Mouse (Mus musculus): Measurements from ENCODE around the gene Gm21698.
"Not testable (repeated sequence)": the region's sequence is repeated elsewhere in the genome, so short reads cannot be mapped to it uniquely, and the experiment has no call there.

DNA sequence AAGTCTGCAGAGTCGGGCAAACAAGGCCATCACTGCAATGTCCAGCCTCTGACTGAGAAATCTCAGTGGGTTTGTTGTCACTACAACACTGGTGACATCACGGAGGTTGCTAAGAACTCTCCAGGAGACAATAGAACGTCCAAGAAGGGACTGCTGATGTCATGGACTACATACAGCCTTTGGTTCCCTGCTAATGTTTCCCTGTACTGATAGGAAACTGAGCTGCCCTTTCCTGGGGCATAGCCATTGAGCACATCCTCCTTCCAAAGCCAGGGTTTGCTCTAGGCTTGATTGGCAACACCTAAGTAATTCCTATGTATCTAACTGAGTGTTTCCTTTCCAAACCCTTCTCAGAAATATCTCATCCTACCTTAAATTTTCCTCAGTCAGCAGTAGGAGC, at the start of gene Gm21698:
- not testable (repeated sequence) for TF ChIP-seq FLI1 (IDR thresholded peaks at IDR 0.05; ENCODE audit: low read length); GATA1 (IDR thresholded peaks at IDR 0.05; ENCODE audit: borderline replicate concordance, low read length)
